Mouse (Mus musculus): ENCODE results near the gene Hspb1.

DNA sequence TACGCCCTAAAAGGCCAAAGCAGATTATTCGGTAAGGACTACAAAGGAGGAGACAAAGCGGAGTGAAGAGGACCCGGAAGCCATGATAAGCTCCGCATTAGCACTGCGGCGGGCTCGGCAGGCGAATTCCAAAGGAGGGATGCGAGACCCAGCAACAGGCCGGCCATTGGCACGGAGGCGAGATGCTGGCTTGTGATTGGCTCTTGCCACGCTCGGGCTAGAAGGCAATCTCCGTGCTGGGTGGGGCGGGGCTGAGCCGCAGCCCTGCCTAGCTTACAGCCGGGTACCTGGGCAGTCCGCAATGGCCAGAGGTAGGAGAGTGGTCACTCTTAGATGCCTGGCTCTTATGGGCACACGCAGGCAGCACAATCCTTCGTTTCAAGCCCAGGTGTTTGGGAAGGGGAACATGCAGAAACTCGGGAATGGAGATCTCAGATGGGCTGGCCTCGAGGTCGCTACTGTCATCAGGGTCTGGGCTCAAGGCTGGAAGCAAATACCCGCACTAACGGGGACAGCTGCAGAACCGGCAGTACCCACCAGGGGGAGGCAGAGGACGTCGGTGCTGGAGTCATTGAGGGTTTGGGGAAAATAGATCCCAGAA lies 15.9 kb downstream of the Hspb1 start:
- TF ChIP-seq CTCF (IDR thresholded peaks at IDR 0.05; ENCODE audit: low read depth, low read length): peak; percentile 99
- peak; percentile 42; the same call in 1 of the 2 replicates for TF ChIP-seq POLR2A (IDR thresholded peaks at IDR 0.05; ENCODE audit: extremely low read depth, insufficient read depth, low read length)

Measured in liver, adult 2 months (tissue).